Mouse (Mus musculus) erythroblast, embryonic 14.5 days (primary cell): ENCODE data around the gene Stat2.

ENCODE experiments used
- GATA1 ChIP-seq: IDR thresholded peaks from 2 replicates; pipeline ENCODE4 v1.6.1; 2012; ENCODE audit warnings: low read length, inconsistent platforms, mixed read lengths
- TAL1 ChIP-seq: IDR thresholded peaks from 3 replicates; pipeline ENCODE4 v1.6.1; 2012; ENCODE audit warnings: low read length, inconsistent platforms, mixed read lengths

DNA sequence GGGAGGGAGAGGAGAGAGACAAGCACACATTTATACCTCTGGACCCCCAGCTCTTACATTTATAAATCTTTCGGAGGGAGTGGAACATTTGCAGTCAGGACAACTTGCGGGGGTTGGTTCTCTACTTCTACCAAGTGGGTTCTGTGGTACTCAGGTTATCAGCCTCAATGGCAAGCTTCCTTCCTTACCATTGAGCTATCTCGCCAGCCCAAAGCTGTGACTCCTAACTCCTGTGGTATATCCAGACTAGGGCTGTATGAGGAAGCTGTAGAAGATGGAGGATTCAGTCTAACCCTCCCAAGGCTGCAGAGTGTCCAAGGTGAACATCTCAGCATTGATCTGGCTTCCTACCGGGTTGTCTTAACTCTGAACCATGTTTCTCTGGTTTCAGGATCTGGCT lies 31.2 kb upstream of the Stat2 start:
- TF ChIP-seq GATA1 (no peak), TAL1 (no peak)
